Mouse (Mus musculus) testis, adult 2 months (tissue): ENCODE results near the gene Smpd2.

Experiments used
- CTCF ChIP-seq: fragments of 200-500 bp; IDR thresholded peaks from 2 replicates; pipeline ENCODE4 v1.5.1; 2012; ENCODE audit warnings: low read depth, mild to moderate bottlenecking, inconsistent platforms, low read length, moderate library complexity; ENCODE audit not compliant: control insufficient read depth, insufficient read depth, insufficient replicate concordance
- POLR2A ChIP-seq: fragments of 200-500 bp; IDR thresholded peaks from 2 replicates; pipeline ENCODE4 v1.6.1; 2012; ENCODE audit warnings: low read depth, mild to moderate bottlenecking, inconsistent platforms, low read length, moderate library complexity; ENCODE audit not compliant: control insufficient read depth

GRCm38 (mm10) chr10:41488877-41489276, 1.3 kb downstream of the Smpd2 start:
- no peak for TF ChIP-seq CTCF
- no peak for TF ChIP-seq POLR2A
